ENCODE assay signal across 8 mouse cellular contexts in genomic region chr14:31494349-31494974, GRCm38 (mm10). TPM values are rescaled to one million over a fixed set of nuclear protein-coding genes. Genes with fewer than 3 reads are reported as not detected.
DNase-seq lines count a peak whose midpoint lies in the region; ATAC-seq and TF ChIP-seq lines count a peak whose summit lies in the region.

Gene Eaf1, plus strand, starts transcription at chr14:31494399.

- H3K9me3 ChIP-seq in intestine, postnatal 0 days (ENCODE audit: control insufficient read depth), result no peaks in the 10 kb centered on the region
- H3K9me3 ChIP-seq in liver, embryonic 16.5 days (replicated peaks; ENCODE audit: control insufficient read depth, low read length), result no peaks in the 10 kb centered on the region

- no peaks in the 10 kb centered on the region for H3K27me3 ChIP-seq in intestine, postnatal 0 days (replicated peaks; ENCODE audit: control insufficient read depth, insufficient read depth, low read length)
- no peaks in the 10 kb centered on the region for H3K27me3 ChIP-seq in liver, embryonic 16.5 days (ENCODE audit: control insufficient read depth, insufficient read depth, low read depth, low read length)

- peak within 1 kb of the TSS; percentile 91 for H3K4me3 ChIP-seq in bone marrow macrophage, adult 2 months (ENCODE audit: insufficient read depth, low read length)
- peak within 1 kb of the TSS; percentile 86 for H3K4me3 ChIP-seq in intestine, postnatal 0 days (ENCODE audit: low read depth, low read length)
- peak within 1 kb of the TSS; percentile 76 for H3K4me3 ChIP-seq in liver, embryonic 16.5 days (ENCODE audit: low read depth, low read length)

- TF ChIP-seq CTCF in bone marrow macrophage, adult 2 months (IDR thresholded peaks at IDR 0.05; ENCODE audit: low read depth, low read length), result no peak
- TF ChIP-seq CTCF in intestine, postnatal 0 days (IDR thresholded peaks at IDR 0.05; ENCODE audit: low read depth), result no peak

- H3K27ac ChIP-seq in bone marrow macrophage, adult 2 months (ENCODE audit: insufficient read depth, low read depth, low read length), result peak within 1 kb of the TSS; percentile 90
- peak within 1 kb of the TSS; percentile 86 for H3K27ac ChIP-seq in intestine, postnatal 0 days (ENCODE audit: low read depth, low read length)
- peak within 1 kb of the TSS; percentile 90 for H3K27ac ChIP-seq in liver, embryonic 16.5 days (ENCODE audit: low read length)

- peaks cover 11% of the 10 kb centered on the region for H3K4me1 ChIP-seq in bone marrow macrophage, adult 2 months (ENCODE audit: control insufficient read depth, insufficient read depth, low read length)
- peaks cover 12% of the 10 kb centered on the region; the same call in 1 of the 2 replicates for H3K4me1 ChIP-seq in intestine, postnatal 0 days (replicated peaks; ENCODE audit: control insufficient read depth, insufficient read depth, low read length)
- peaks cover 32% of the 10 kb centered on the region for H3K4me1 ChIP-seq in liver, embryonic 16.5 days (ENCODE audit: control insufficient read depth, low read depth, low read length)

- peak; percentile 27 for DNase-seq in right cerebral cortex, postnatal 14 days
- no peak for DNase-seq in right cerebral cortex, postnatal 4 days
- peak in 1 of 2 experiments; percentile 34 for DNase-seq in gastrocnemius, postnatal 4 days (ENCODE audit: low spot score in 2 of 2)
- no peak for DNase-seq in right cerebral cortex, postnatal 10 days (ENCODE audit: low spot score in 2 of 2)

- peak within 1 kb of the TSS; percentile 76 for H3K4me2 ChIP-seq in intestine, postnatal 0 days (replicated peaks; ENCODE audit: low read depth)
- peak within 1 kb of the TSS; percentile 91 for H3K4me2 ChIP-seq in liver, embryonic 16.5 days (ENCODE audit: low read depth, low read length)

- H3K36me3 ChIP-seq in intestine, postnatal 0 days (ENCODE audit: control insufficient read depth, insufficient read depth), result peaks cover 26% of the 10 kb centered on the region
- H3K36me3 ChIP-seq in liver, embryonic 16.5 days (ENCODE audit: control insufficient read depth, insufficient read depth), result peaks cover 21% of the 10 kb centered on the region

- under 1% methylated on average over 37 of the region's 37 CpGs for WGBS in intestine, postnatal 0 days
- under 1% methylated on average over 37 of the region's 37 CpGs for WGBS in liver, embryonic 16.5 days (ENCODE audit: insufficient replicate concordance)

- no peak for TF ChIP-seq POLR2A in bone marrow macrophage, adult 2 months (IDR thresholded peaks at IDR 0.05; ENCODE audit: borderline replicate concordance, low read depth, low read length)

- peak; percentile 48 for ATAC-seq in intestine, postnatal 0 days
- peak; percentile 30 for ATAC-seq in liver, embryonic 16.5 days (ENCODE audit: low read depth)
- peak; percentile 18 for ATAC-seq in neutrophil, adult 5-6 weeks (ENCODE audit: extremely low read depth, insufficient number of reproducible peaks, low FRiP score, poor library complexity, severe bottlenecking)

- peak within 1 kb of the TSS; percentile 91 for H3K9ac ChIP-seq in intestine, postnatal 0 days (ENCODE audit: low read depth, low read length)
- H3K9ac ChIP-seq in liver, embryonic 16.5 days (ENCODE audit: low read depth, low read length), result peak within 1 kb of the TSS; percentile 92

RNA-seq across cellular contexts. Expression of gene Eaf1, which starts in this region (rescaled TPM):
- polyA plus RNA-seq in bone marrow macrophage, adult 2 months (2012; ENCODE audit: insufficient read depth, insufficient read length, missing spikeins), result 25.8 and 27.0 TPM in 2 replicates
- 10 to 100 TPM; 23.3 to 24.2 TPM for total RNA-seq in gastrocnemius, postnatal 4 days (2021)
- 10.8 and 11.8 TPM in 2 replicates for polyA plus RNA-seq in intestine, postnatal 0 days (2015; fragmentation: Nextera tagmentation; extraction: Ambion mirVana)
- polyA plus RNA-seq in liver, embryonic 16.5 days (2015; fragmentation: Nextera tagmentation; extraction: Ambion mirVana), result 20.8 and 22.5 TPM in 2 replicates
- total RNA-seq in neutrophil, adult 5-6 weeks (2017), result 24.8 and 29.2 TPM in 2 replicates
